Mouse (Mus musculus) intestine, embryonic 16.5 days (tissue): ENCODE results near the gene Taco1. TPM values are rescaled to one million over a fixed set of nuclear protein-coding genes. Genes with fewer than 3 reads are reported as not detected.
"Not testable (repeated sequence)": the region's sequence is repeated elsewhere in the genome, so short reads cannot be mapped to it uniquely, and the experiment has no call there.

ENCODE experiments used
- ATAC-seq: fragments of 200-750 bp; cut with Nextera tagmentation; 2 replicates; pipeline ENCODE4 v1.8.0; 2017; ENCODE audit warnings: moderate TSS enrichment, moderate library complexity
- H3K27ac ChIP-seq: fragments of 300-500 bp; sonication (generic); 2 replicates; pipeline ENCODE4 v1.5.1; 2014; ENCODE audit warnings: mild to moderate bottlenecking, low read length
- H3K27me3 ChIP-seq: fragments of 300-500 bp; sonication (generic); replicated peaks from 2 replicates; pipeline ENCODE4 v1.6.1; 2014; ENCODE audit warnings: low read length, control low read depth, mixed read lengths; ENCODE audit not compliant: control insufficient read depth, insufficient read depth
- H3K36me3 ChIP-seq: fragments of 300-500 bp; sonication (generic); 2 replicates; pipeline ENCODE4 v1.6.1; 2014; ENCODE audit warnings: low read length, control low read depth; ENCODE audit not compliant: control insufficient read depth, insufficient read depth
- H3K4me1 ChIP-seq: fragments of 300-500 bp; sonication (generic); 2 replicates; pipeline ENCODE4 v1.6.1; 2014; ENCODE audit warnings: low read length, control low read depth, mixed read lengths; ENCODE audit not compliant: control insufficient read depth, insufficient read depth
- H3K4me2 ChIP-seq: fragments of 300-500 bp; sonication (generic); 2 replicates; pipeline ENCODE4 v1.6.1; 2014; ENCODE audit warnings: low read depth, low read length, control low read depth
- H3K4me3 ChIP-seq: fragments of 300-500 bp; sonication (generic); 2 replicates; pipeline ENCODE4 v1.5.1; 2014; ENCODE audit warnings: mild to moderate bottlenecking, low read length
- H3K9ac ChIP-seq: fragments of 300-500 bp; sonication (generic); 2 replicates; pipeline ENCODE4 v1.6.1; 2014; ENCODE audit warnings: low read depth, low read length
- H3K9me3 ChIP-seq: fragments of 300-500 bp; sonication (generic); 2 replicates; pipeline ENCODE4 v1.6.1; 2016; ENCODE audit warnings: low read length, control low read depth; ENCODE audit not compliant: control insufficient read depth
- WGBS: fragments of 180-500 bp; shearing (Covaris S2); extraction: QIAGEN DNeasy Blood & Tissue Kit; methylation state at CpG from one replicate; pipeline ENCODE4 v1.1.7; 2014; 5-methylcytosine and 5-hydroxymethylcytosine counted together
- polyA plus RNA-seq: library from polyadenylated mRNA; unstranded; fragments of >200 nt; fragmentation: Nextera tagmentation; extraction: Ambion mirVana; gene quantifications from 2 replicates; pipeline ENCODE4 v1.2.1, GENCODE M21; 2015

The Taco1 gene
- polyA plus RNA-seq, 1 experiment from 2014 or later, result 17.7 TPM

GRCm38 (mm10) chr11:106056819-106057491 is 8.9 kb upstream of the Taco1 start:
- Histone ChIP-seq H3K9ac (peak overlapping the region; percentile 34; the same call in 1 of the 2 replicates), H3K4me2 (no peak overlapping the region), H3K27me3 (no peaks in the 10 kb centered on the region), H3K27ac (peak overlapping the region; percentile 64; the same call in 1 of the 2 replicates), H3K4me1 (no peaks in the 10 kb centered on the region), H3K9me3 (no peaks in the 10 kb centered on the region), H3K4me3 (no peak overlapping the region), H3K36me3 (peaks cover 11% of the 10 kb centered on the region; the same call in 1 of the 2 replicates)
- WGBS, result 87% methylated on average over 8 of the region's 8 CpGs
- peak; percentile 70 for ATAC-seq

DNA sequence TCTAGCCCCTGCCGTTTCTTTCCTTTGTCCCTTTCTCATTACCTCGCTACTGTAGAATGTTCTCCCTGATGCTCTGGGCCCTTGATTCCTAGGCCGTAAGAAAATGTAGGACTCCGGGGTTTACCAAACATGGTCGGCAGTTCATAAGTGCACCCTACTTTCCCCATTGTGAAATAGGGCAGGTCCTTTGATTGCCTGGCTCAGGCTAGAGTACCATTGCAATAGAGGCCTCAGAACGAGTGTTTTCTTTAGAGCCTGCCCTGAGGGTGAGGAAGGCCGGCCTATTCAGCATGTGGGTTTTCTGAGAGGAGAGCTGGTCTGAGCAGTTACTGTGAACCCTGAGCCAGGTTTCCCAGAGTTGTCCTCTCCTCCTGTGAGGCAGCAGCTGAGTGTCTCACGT is 7.8 kb upstream of the Taco1 start:
- H3K4me2 ChIP-seq, result no peak overlapping the region
- H3K4me3 ChIP-seq, result no peak overlapping the region
- no peaks in the 10 kb centered on the region for H3K27me3 ChIP-seq
- 79% methylated on average over 8 of the region's 8 CpGs for WGBS
- no peaks in the 10 kb centered on the region for H3K4me1 ChIP-seq
- H3K9me3 ChIP-seq, result no peaks in the 10 kb centered on the region
- ATAC-seq, result no peak
- peaks cover 8% of the 10 kb centered on the region; the same call in 1 of the 2 replicates for H3K36me3 ChIP-seq
- no peak overlapping the region for H3K9ac ChIP-seq
- no peak overlapping the region for H3K27ac ChIP-seq

GRCm38 (mm10) chr11:106060549-106060948 is 5.3 kb upstream of the Taco1 start:
- Histone ChIP-seq H3K4me2 (no peak overlapping the region), H3K9ac (no peak overlapping the region), H3K4me3 (no peak overlapping the region), H3K4me1 (no peaks in the 10 kb centered on the region), H3K36me3 (peaks cover 4% of the 10 kb centered on the region; the same call in 1 of the 2 replicates), H3K27me3 (no peaks in the 10 kb centered on the region), H3K27ac (no peak overlapping the region), H3K9me3 (no peaks in the 10 kb centered on the region)
- no peak for ATAC-seq
- 92% methylated on average over 1 of the region's 1 CpGs for WGBS

- no peaks in the 10 kb centered on the region for H3K4me1 ChIP-seq
- H3K9me3 ChIP-seq, result no peaks in the 10 kb centered on the region
- no peak overlapping the region for H3K27ac ChIP-seq
- 92% methylated on average over 1 of the region's 1 CpGs for WGBS
- no peak for ATAC-seq
- no peak overlapping the region for H3K4me2 ChIP-seq
- no peak overlapping the region for H3K4me3 ChIP-seq
- H3K9ac ChIP-seq, result no peak overlapping the region
- no peaks in the 10 kb centered on the region for H3K27me3 ChIP-seq
- H3K36me3 ChIP-seq, result peaks cover 4% of the 10 kb centered on the region; the same call in 1 of the 2 replicates
Measured at GRCm38 (mm10) chr11:106061311-106061710, 4.5 kb upstream of the Taco1 start.

DNA sequence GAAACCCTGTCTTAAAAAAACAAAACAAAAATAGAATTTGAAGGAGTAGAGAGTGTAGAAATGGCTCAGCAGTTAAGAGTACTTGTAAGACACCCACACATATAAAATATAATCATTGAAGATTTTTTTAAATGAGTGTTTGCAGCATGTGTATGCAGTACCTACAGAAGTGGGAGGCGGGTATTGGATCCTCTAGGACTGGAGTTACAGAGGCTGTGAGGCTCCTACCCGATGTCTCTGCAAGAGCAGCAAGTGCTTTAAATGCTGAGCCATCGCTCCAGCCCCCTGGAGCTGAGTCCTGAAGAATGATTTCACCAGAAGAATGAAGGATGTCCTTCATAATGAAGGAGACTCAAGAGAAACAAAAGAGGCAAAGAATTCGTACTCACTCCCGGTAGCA is 2.1 kb upstream of the Taco1 start:
- ATAC-seq, result no peak
- Histone ChIP-seq H3K27me3 (no peaks in the 10 kb centered on the region), H3K4me2 (no peak overlapping the region), H3K36me3 (no peaks in the 10 kb centered on the region), H3K4me1 (peaks cover 5% of the 10 kb centered on the region; the same call in 1 of the 2 replicates), H3K4me3 (no peak overlapping the region), H3K27ac (no peak overlapping the region), H3K9ac (no peak overlapping the region), H3K9me3 (no peaks in the 10 kb centered on the region)
- WGBS, result 81% methylated on average over 5 of the region's 5 CpGs

- H3K27me3 ChIP-seq, result no peaks in the 10 kb centered on the region
- H3K4me2 ChIP-seq, result peak overlapping the region; percentile 43
- peaks cover 5% of the 10 kb centered on the region; the same call in 1 of the 2 replicates for H3K4me1 ChIP-seq
- no peak overlapping the region for H3K27ac ChIP-seq
- no peaks in the 10 kb centered on the region for H3K9me3 ChIP-seq
- peak overlapping the region; percentile 21; the same call in 1 of the 2 replicates for H3K9ac ChIP-seq
- 37% methylated on average over 18 of the region's 18 CpGs for WGBS
- H3K4me3 ChIP-seq, result peak overlapping the region; percentile 86
- H3K36me3 ChIP-seq, result no peaks in the 10 kb centered on the region
- ATAC-seq, result peak; percentile 21
Measured at GRCm38 (mm10) chr11:106065073-106065922, 563 bp upstream of the Taco1 start.

GRCm38 (mm10) chr11:106066616-106067015 is 755 bp downstream of the Taco1 start:
- 13% methylated on average over 23 of the region's 23 CpGs for WGBS
- Histone ChIP-seq H3K4me3 (peak overlapping the region; percentile 86), H3K4me2 (peak overlapping the region; percentile 81), H3K27ac (peak overlapping the region; percentile 94), H3K9ac (peak overlapping the region; percentile 95)
- H3K27me3 ChIP-seq, H3K9me3 ChIP-seq, H3K4me1 ChIP-seq, H3K36me3 ChIP-seq, ATAC-seq: not testable (repeated sequence)

DNA sequence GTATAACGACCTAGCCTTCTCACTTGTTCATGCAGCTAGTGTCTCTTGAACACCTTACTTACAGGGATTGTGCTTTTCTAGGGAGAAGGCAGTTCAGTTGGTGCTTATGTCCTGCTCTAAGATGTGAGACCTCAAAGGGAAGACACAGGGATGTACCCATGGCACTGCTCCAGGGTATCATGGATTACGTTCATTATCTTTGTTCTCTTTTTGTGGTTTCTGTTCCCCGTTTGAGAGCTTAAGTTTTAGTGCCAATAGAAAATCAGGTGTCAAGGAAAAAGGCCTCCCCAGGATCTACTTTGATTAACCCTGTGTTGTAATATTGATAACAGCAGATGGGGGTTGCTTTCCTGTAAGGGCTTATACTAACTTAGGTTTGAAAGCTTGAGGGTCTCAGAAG is 7.9 kb downstream of the Taco1 start:
- no peak for ATAC-seq
- no peaks in the 10 kb centered on the region for H3K9me3 ChIP-seq
- no peak overlapping the region for H3K4me2 ChIP-seq
- H3K27me3 ChIP-seq, result no peaks in the 10 kb centered on the region
- no peak overlapping the region for H3K9ac ChIP-seq
- H3K36me3 ChIP-seq, result peaks cover 3% of the 10 kb centered on the region; the same call in 1 of the 2 replicates
- H3K4me3 ChIP-seq, result no peak overlapping the region
- H3K4me1 ChIP-seq, result no peaks in the 10 kb centered on the region
- H3K27ac ChIP-seq, result no peak overlapping the region
- WGBS, result 86% methylated on average over 3 of the region's 3 CpGs

- Histone ChIP-seq H3K4me2 (no peak overlapping the region), H3K4me1 (no peaks in the 10 kb centered on the region), H3K27ac (no peak overlapping the region), H3K9ac (no peak overlapping the region), H3K9me3 (no peaks in the 10 kb centered on the region), H3K27me3 (no peaks in the 10 kb centered on the region), H3K4me3 (no peak overlapping the region), H3K36me3 (peaks cover 3% of the 10 kb centered on the region; the same call in 1 of the 2 replicates)
- WGBS, result 2% methylated on average over 4 of the region's 4 CpGs
- peak; percentile 55 for ATAC-seq
Measured at GRCm38 (mm10) chr11:106076321-106076720, 10.5 kb downstream of the Taco1 start.
